Mouse (Mus musculus) right cerebral cortex, adult 18-20 months (tissue): Measurements from ENCODE around the gene Atp5d.

Experiments used
- DNase-seq: peaks from one replicate; pipeline ENCODE4 v3.0.0; 2022; ENCODE audit warnings: mixed read lengths

Gene Atp5d

DNA sequence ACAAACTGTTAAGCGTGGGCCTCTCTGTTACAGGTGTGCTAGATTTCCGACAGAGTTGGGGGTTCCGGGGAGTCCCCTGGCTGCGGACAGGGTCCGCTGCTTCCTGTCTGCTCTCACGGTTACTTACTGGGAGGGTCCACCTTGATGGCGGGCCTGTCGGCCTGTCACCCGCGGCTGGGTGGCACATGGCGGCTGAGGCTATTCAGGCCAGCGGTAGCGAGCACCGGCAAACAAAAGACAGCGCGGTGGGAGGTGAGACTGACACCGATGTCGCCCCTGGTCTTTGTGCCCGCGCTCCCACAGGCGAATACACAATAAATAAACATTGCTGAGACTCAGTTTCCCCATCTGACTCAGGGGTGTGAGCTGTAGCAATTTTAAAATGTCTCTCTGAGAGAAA is 51.6 kb downstream of the Atp5d start:
- no peak for DNase-seq

GRCm38 (mm10) chr10:80190491-80191051 is 52.1 kb downstream of the Atp5d start:
- peak; percentile 41 for DNase-seq

DNA sequence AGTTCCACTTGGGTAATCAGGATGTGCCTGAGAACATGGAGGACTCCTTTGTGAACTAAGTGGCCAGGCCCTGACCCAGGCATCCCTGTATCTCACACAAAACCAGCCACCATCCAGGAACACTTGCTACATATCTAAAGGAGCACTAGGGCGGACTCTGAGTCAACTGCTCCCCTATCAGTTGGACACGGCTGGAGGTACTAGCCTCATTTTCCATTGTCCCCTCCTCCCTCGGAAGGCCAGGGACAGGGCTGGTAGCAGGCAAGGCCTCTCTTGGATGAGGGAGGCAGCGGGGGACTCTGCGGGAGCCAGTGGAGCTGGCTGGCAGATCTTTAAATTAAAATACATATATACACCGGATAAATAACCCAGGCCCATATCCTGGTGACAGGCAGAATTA is 55.5 kb downstream of the Atp5d start:
- DNase-seq: no peak

DNA sequence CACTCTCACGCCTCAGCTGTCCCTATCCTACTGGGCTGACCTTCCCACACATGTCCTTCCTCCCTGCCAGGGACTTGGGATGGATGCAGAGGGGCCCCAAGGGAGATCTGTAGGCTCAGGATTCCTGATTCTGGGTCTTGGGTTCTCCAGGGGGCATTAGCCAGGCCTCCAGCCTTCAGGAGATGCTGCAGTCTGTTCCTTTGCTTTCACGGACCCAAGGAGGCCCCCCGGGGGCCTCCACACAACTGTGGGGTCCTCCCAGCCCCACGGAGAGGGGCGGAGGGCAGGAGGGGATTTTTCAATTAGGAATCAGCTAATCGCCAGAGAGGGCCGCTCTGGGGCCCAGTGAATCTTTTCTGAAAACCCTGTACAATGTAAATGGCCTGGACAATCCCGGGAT is 56.0 kb downstream of the Atp5d start:
- DNase-seq: no peak
